Mouse (Mus musculus): ENCODE data around the gene Psmc5.

- TF ChIP-seq MAFK (IDR thresholded peaks at IDR 0.05; ENCODE audit: insufficient read depth, low read depth, low read length) (no peak), CHD2 (IDR thresholded peaks at IDR 0.05; ENCODE audit: low read depth, low read length) (no peak)
These were observed 6.6 kb upstream of the Psmc5 start for GRCm38 (mm10) chr11:106249326-106249725.

All from ES-E14 (cell line).